Mouse (Mus musculus): ENCODE results near the gene Pcdh15.

Gene Pcdh15

GRCm38 (mm10) chr10:73098966-73099845 lies at the start of gene Pcdh15:
Gene Pcdh15 (plus strand): TSS chr10:73099342.
- no peak for DNase-seq (ENCODE audit: extremely low read depth, low read depth, low spot score)

- no peak for DNase-seq (ENCODE audit: extremely low read depth, low read depth, low spot score)
Measured at GRCm38 (mm10) chr10:73052074-73052473, 47.1 kb upstream of the Pcdh15 start.

GRCm38 (mm10) chr10:73059726-73060230 lies 39.4 kb upstream of the Pcdh15 start:
- DNase-seq (ENCODE audit: extremely low read depth, low read depth, low spot score), result no peak

- DNase-seq (ENCODE audit: extremely low read depth, low read depth, low spot score), result no peak
Measured at GRCm38 (mm10) chr10:73086703-73087102, 12.4 kb upstream of the Pcdh15 start.

- no peak for DNase-seq (ENCODE audit: extremely low read depth, low read depth, low spot score)
Measured at GRCm38 (mm10) chr10:73096531-73097135, 2.5 kb upstream of the Pcdh15 start.

- no peak for DNase-seq (ENCODE audit: extremely low read depth, low read depth, low spot score)
Measured at GRCm38 (mm10) chr10:73097176-73097575, 2.0 kb upstream of the Pcdh15 start.

GRCm38 (mm10) chr10:73097979-73098378 lies 1.2 kb upstream of the Pcdh15 start:
- DNase-seq (ENCODE audit: extremely low read depth, low read depth, low spot score), result no peak

GRCm38 (mm10) chr10:73099846-73100241 lies 702 bp downstream of the Pcdh15 start:
- no peak for DNase-seq (ENCODE audit: extremely low read depth, low read depth, low spot score)

- DNase-seq (ENCODE audit: extremely low read depth, low read depth, low spot score), result no peak
Measured at GRCm38 (mm10) chr10:73103383-73103994, 4.3 kb downstream of the Pcdh15 start.

GRCm38 (mm10) chr10:73105893-73106292 lies 6.8 kb downstream of the Pcdh15 start:
- no peak for DNase-seq (ENCODE audit: extremely low read depth, low read depth, low spot score)

- no peak for DNase-seq (ENCODE audit: extremely low read depth, low read depth, low spot score)
Measured at GRCm38 (mm10) chr10:73137985-73138384, 38.8 kb downstream of the Pcdh15 start.

- DNase-seq (ENCODE audit: extremely low read depth, low read depth, low spot score), result no peak
Measured at GRCm38 (mm10) chr10:73147543-73147942, 48.4 kb downstream of the Pcdh15 start.

GRCm38 (mm10) chr10:73147978-73148377 lies 48.8 kb downstream of the Pcdh15 start:
- DNase-seq (ENCODE audit: extremely low read depth, low read depth, low spot score), result no peak

GRCm38 (mm10) chr10:73154544-73154943 lies 55.4 kb downstream of the Pcdh15 start:
- no peak for DNase-seq (ENCODE audit: extremely low read depth, low read depth, low spot score)

GRCm38 (mm10) chr10:73161757-73162156 lies 62.6 kb downstream of the Pcdh15 start:
- no peak for DNase-seq (ENCODE audit: extremely low read depth, low read depth, low spot score)

GRCm38 (mm10) chr10:73216001-73216400 lies 116.9 kb downstream of the Pcdh15 start:
- DNase-seq (ENCODE audit: extremely low read depth, low read depth, low spot score), result no peak

- DNase-seq (ENCODE audit: extremely low read depth, low read depth, low spot score), result no peak
Measured at GRCm38 (mm10) chr10:73242294-73242693, 143.2 kb downstream of the Pcdh15 start.

GRCm38 (mm10) chr10:73280438-73280837 lies 181.3 kb downstream of the Pcdh15 start:
- no peak for DNase-seq (ENCODE audit: extremely low read depth, low read depth, low spot score)

GRCm38 (mm10) chr10:73296456-73296855 lies 197.3 kb downstream of the Pcdh15 start:
- DNase-seq (ENCODE audit: extremely low read depth, low read depth, low spot score), result no peak

- no peak for DNase-seq (ENCODE audit: extremely low read depth, low read depth, low spot score)
Measured at GRCm38 (mm10) chr10:73301951-73302350, 202.8 kb downstream of the Pcdh15 start.

GRCm38 (mm10) chr10:73306677-73307076 lies 207.5 kb downstream of the Pcdh15 start:
- DNase-seq (ENCODE audit: extremely low read depth, low read depth, low spot score), result no peak

GRCm38 (mm10) chr10:73326861-73327260 lies 227.7 kb downstream of the Pcdh15 start:
- no peak for DNase-seq (ENCODE audit: extremely low read depth, low read depth, low spot score)

Data from fat pad, adult 2 months (tissue).